Mouse (Mus musculus) gastrocnemius, adult 8-10 months (tissue): ENCODE results near the gene Gpr156. TPM values are rescaled to one million over a fixed set of nuclear protein-coding genes. Genes with fewer than 3 reads are reported as not detected.
"Not testable (repeated sequence)": the region's sequence is repeated elsewhere in the genome, so short reads cannot be mapped to it uniquely, and the experiment has no call there.

Experiments used
- DNase-seq, 2 experiments: peaks; one replicate each; pipeline ENCODE4 v3.0.0; 2022; ENCODE audit warnings: low spot score in 2 of 2
- total RNA-seq, 4 experiments: library from RNA; stranded (reverse); gene quantifications; 2 replicates each; pipeline ENCODE4 v1.2.4; 2022

Gpr156 gene
- total RNA-seq, 4 experiments from 2014 or later = not detected

GRCm38 (mm10) chr16:37999762-38000161 lies 83.5 kb downstream of the Gpr156 start:
- no peak for DNase-seq

GRCm38 (mm10) chr16:38000178-38000577 lies 83.9 kb downstream of the Gpr156 start:
- DNase-seq = no peak

- no peak for DNase-seq
Observed at GRCm38 (mm10) chr16:38001766-38002165, 85.5 kb downstream of the Gpr156 start.

GRCm38 (mm10) chr16:38002485-38002884 lies 86.2 kb downstream of the Gpr156 start:
- no peak for DNase-seq

- DNase-seq = no peak
Observed at GRCm38 (mm10) chr16:38004486-38005020, 88.3 kb downstream of the Gpr156 start.

GRCm38 (mm10) chr16:38005471-38005870 lies 89.2 kb downstream of the Gpr156 start:
- no peak for DNase-seq

- no peak for DNase-seq
Observed at GRCm38 (mm10) chr16:38008371-38008770, 92.1 kb downstream of the Gpr156 start.

- DNase-seq = no peak
Observed at GRCm38 (mm10) chr16:38009041-38009825, 92.9 kb downstream of the Gpr156 start.

- DNase-seq = no peak
Observed at GRCm38 (mm10) chr16:38011486-38011885, 95.2 kb downstream of the Gpr156 start.

- no peak for DNase-seq
Observed at GRCm38 (mm10) chr16:38012382-38012781, 96.1 kb downstream of the Gpr156 start.

GRCm38 (mm10) chr16:38012891-38013290 lies 96.6 kb downstream of the Gpr156 start:
- DNase-seq = no peak

GRCm38 (mm10) chr16:38014951-38015350 lies 98.7 kb downstream of the Gpr156 start:
- DNase-seq = no peak

- no peak for DNase-seq
Observed at GRCm38 (mm10) chr16:38016928-38017524, 100.7 kb downstream of the Gpr156 start.

GRCm38 (mm10) chr16:38017958-38018376 lies 101.7 kb downstream of the Gpr156 start:
- DNase-seq = no peak

- no peak for DNase-seq
Observed at GRCm38 (mm10) chr16:38032644-38033043, 116.3 kb downstream of the Gpr156 start.

- no peak for DNase-seq
Observed at GRCm38 (mm10) chr16:38033071-38033470, 116.8 kb downstream of the Gpr156 start.

- not testable (repeated sequence) for DNase-seq
Observed at GRCm38 (mm10) chr16:38038101-38038500, 121.8 kb downstream of the Gpr156 start.

GRCm38 (mm10) chr16:38042160-38042559 lies 125.9 kb downstream of the Gpr156 start:
- no peak for DNase-seq

- DNase-seq = no peak
Observed at GRCm38 (mm10) chr16:38044551-38044950, 128.3 kb downstream of the Gpr156 start.

- no peak for DNase-seq
Observed at GRCm38 (mm10) chr16:38047781-38048558, 131.7 kb downstream of the Gpr156 start.
